Mouse (Mus musculus) embryonic facial prominence, embryonic 15.5 days (tissue): ENCODE results near the gene Ppp2r5e. TPM values are rescaled to one million over a fixed set of nuclear protein-coding genes. Genes with fewer than 3 reads are reported as not detected.
A peak's percentile ranks its signal among the peaks of the same experiment; 100 is the strongest.

Experiments
- ATAC-seq: fragments of 200-750 bp; cut with Nextera tagmentation; 2 replicates; pipeline ENCODE4 v1.8.0; 2017; ENCODE audit warnings: low read depth, moderate TSS enrichment; ENCODE audit not compliant: insufficient number of reproducible peaks, low FRiP score, low TSS enrichment
- H3K27ac ChIP-seq: fragments of 300-500 bp; sonication (generic); replicated peaks from 2 replicates; pipeline ENCODE4 v1.5.1; 2015; ENCODE audit warnings: mild to moderate bottlenecking, inconsistent platforms
- H3K27me3 ChIP-seq: fragments of 300-500 bp; sonication (generic); 2 replicates; pipeline ENCODE4 v1.6.1; 2015; ENCODE audit warnings: inconsistent platforms
- H3K36me3 ChIP-seq: fragments of 300-500 bp; sonication (generic); 2 replicates; pipeline ENCODE4 v1.6.1; 2015; ENCODE audit warnings: mild to moderate bottlenecking, inconsistent platforms
- H3K4me1 ChIP-seq: fragments of 300-500 bp; sonication (generic); 2 replicates; pipeline ENCODE4 v1.6.1; 2015; ENCODE audit warnings: inconsistent platforms
- H3K4me2 ChIP-seq: fragments of 300-500 bp; sonication (generic); replicated peaks from 2 replicates; pipeline ENCODE4 v1.6.1; 2015; ENCODE audit warnings: mild to moderate bottlenecking, inconsistent platforms
- H3K4me3 ChIP-seq: fragments of 300-500 bp; sonication (generic); replicated peaks from 2 replicates; pipeline ENCODE4 v1.5.1; 2015; ENCODE audit warnings: mild to moderate bottlenecking, inconsistent platforms
- H3K9ac ChIP-seq: fragments of 300-500 bp; sonication (generic); 2 replicates; pipeline ENCODE4 v1.6.1; 2015; ENCODE audit warnings: inconsistent platforms
- H3K9me3 ChIP-seq: fragments of 300-500 bp; sonication (generic); replicated peaks from 2 replicates; pipeline ENCODE4 v1.6.1; 2016; ENCODE audit warnings: inconsistent platforms
- WGBS: fragments of 180-500 bp; shearing (Covaris S2); methylation state at CpG from one replicate; pipeline ENCODE4 v1.1.7; 2015; 5-methylcytosine and 5-hydroxymethylcytosine counted together
- polyA plus RNA-seq: library from polyadenylated mRNA; unstranded; fragments of >200 nt; fragmentation: Nextera tagmentation; extraction: Ambion mirVana; gene quantifications from 2 replicates; pipeline ENCODE4 v1.2.1, GENCODE M21; 2015

Gene Ppp2r5e
- polyA plus RNA-seq, 1 experiment from 2014 or later = 12.4 TPM

DNA sequence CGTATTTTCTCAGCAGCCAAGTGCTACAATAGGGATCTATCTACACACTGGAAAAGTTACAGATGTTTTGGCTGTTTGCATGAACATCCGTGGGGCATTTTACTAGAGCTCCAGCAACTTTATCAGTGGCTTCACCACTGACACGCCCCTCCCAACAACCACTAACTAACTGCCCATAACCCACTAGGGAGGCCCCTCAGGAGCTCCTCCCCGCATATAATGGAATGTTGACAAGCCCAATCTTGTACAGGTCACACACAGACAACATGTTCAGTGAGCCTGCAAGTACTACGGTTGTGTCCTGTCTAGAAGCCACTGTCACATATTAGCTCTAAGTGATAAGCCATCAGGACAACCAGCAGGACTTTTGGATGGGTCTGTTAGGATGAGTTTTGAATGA lies 18.8 kb downstream of the Ppp2r5e start:
- H3K9ac ChIP-seq = no peak overlapping the region
- no peak overlapping the region for H3K4me3 ChIP-seq
- ATAC-seq = no peak
- H3K36me3 ChIP-seq = no peaks in the 10 kb centered on the region; the same call in 1 of the 2 replicates
- no peak overlapping the region for H3K27ac ChIP-seq
- no peaks in the 10 kb centered on the region for H3K9me3 ChIP-seq
- WGBS = 63% methylated on average over 5 of the region's 5 CpGs
- 0 out of 2 replicates have a peak, but pooled peaks cover 8% of the 10 kb centered on the region for H3K4me1 ChIP-seq
- H3K27me3 ChIP-seq = no peaks in the 10 kb centered on the region
- H3K4me2 ChIP-seq = no peak overlapping the region

DNA sequence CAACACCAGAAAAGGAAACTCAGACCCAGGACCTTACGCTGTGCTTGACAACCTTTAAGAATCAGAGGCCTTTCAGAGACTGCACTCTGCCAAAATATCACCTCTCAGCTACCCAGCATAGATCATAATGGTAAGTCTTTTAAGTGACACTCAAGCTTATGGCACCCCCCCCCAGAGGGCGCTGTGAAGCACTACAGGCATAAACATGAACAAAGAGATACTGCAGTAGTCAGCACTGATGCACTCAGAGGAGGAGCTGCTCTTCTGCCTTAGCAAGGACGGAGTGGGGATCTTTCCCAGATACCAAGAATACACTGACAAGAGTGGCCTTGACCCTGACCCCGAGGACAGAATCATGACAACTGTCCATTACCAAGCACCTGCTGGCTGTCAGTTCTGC lies 23.8 kb downstream of the Ppp2r5e start:
- H3K27ac ChIP-seq = no peak overlapping the region
- H3K27me3 ChIP-seq = no peaks in the 10 kb centered on the region
- peaks cover 9% of the 10 kb centered on the region; the same call in 1 of the 2 replicates for H3K4me1 ChIP-seq
- WGBS = 69% methylated on average over 4 of the region's 4 CpGs
- no peak overlapping the region for H3K4me2 ChIP-seq
- no peaks in the 10 kb centered on the region for H3K9me3 ChIP-seq
- H3K4me3 ChIP-seq = no peak overlapping the region
- no peaks in the 10 kb centered on the region for H3K36me3 ChIP-seq
- ATAC-seq = no peak
- no peak overlapping the region for H3K9ac ChIP-seq

DNA sequence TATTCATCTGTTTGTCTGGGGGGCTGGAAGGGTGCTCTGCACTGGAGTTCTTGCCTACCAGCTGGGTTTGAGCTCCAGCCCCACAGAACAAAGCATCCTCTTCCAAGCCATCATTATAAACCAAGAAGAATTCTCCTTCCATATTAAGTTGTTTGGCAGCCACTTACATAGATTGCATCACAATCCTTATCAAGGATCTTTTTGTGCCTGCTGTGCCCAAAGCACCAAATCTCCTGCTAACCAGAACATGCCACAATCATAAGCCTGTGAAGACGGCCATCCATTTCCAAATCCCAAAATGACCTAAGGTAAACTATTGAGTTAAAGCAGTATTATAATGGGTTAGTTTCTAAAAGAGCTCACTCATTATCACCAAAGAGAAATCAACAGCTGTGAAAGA lies 25.9 kb downstream of the Ppp2r5e start:
- Histone ChIP-seq H3K36me3 (no peaks in the 10 kb centered on the region), H3K27ac (no peak overlapping the region), H3K9ac (no peak overlapping the region), H3K4me3 (no peak overlapping the region), H3K4me1 (peaks cover 8% of the 10 kb centered on the region; the same call in 1 of the 2 replicates), H3K9me3 (no peaks in the 10 kb centered on the region), H3K4me2 (no peak overlapping the region), H3K27me3 (no peaks in the 10 kb centered on the region)
- WGBS = 73% methylated on average over 1 of the region's 1 CpGs
- ATAC-seq = no peak

DNA sequence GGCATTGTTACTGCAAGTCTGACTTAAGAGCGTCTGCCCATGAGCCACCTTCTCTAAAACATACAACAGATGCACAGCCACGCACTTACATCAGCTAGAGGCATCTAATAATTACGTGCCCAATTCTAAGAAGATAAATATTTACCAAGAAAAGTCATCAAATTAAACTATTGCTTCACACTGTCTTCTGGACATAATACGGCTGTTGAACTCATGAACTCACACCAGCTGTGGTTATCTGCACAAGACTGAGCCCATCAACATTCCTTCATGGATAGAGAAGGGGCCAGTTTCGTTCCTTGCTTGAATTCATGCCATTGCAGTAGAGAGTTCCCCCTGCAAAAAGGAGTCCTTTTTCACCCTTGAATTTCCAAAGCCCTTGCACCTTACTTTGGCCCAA lies 28.3 kb downstream of the Ppp2r5e start:
- H3K4me3 ChIP-seq = no peak overlapping the region
- WGBS = 71% methylated on average over 5 of the region's 5 CpGs
- no peaks in the 10 kb centered on the region for H3K9me3 ChIP-seq
- peaks cover 8% of the 10 kb centered on the region; the same call in 1 of the 2 replicates for H3K4me1 ChIP-seq
- no peak overlapping the region for H3K9ac ChIP-seq
- no peak overlapping the region for H3K27ac ChIP-seq
- no peak overlapping the region for H3K4me2 ChIP-seq
- no peak for ATAC-seq
- no peaks in the 10 kb centered on the region for H3K27me3 ChIP-seq
- H3K36me3 ChIP-seq = no peaks in the 10 kb centered on the region

DNA sequence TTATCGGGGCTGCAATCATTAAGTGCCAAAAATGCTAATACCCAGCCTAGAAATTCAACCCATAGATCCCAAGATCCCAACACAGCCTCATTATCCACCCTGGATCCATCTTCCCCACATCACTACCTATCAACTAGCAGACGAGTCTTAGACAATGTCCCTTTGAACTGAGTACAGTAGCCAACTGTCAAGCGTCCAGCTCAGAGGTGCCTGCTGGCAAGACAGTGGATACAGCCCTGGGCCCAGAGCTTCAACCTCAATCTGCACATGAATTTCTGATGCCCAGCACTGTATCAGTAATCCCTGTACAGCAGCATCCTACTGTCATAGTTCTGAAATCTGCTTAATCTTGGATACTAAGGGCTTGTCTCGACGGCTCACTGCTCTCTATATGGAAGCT lies 30.3 kb downstream of the Ppp2r5e start:
- no peak overlapping the region for H3K27ac ChIP-seq
- H3K9me3 ChIP-seq = no peaks in the 10 kb centered on the region
- H3K4me2 ChIP-seq = no peak overlapping the region
- no peak overlapping the region for H3K9ac ChIP-seq
- H3K36me3 ChIP-seq = no peaks in the 10 kb centered on the region
- 85% methylated on average over 5 of the region's 5 CpGs for WGBS
- H3K27me3 ChIP-seq = no peaks in the 10 kb centered on the region
- H3K4me3 ChIP-seq = no peak overlapping the region
- ATAC-seq = no peak
- 0 out of 2 replicates have a peak, but pooled peaks cover 11% of the 10 kb centered on the region for H3K4me1 ChIP-seq

DNA sequence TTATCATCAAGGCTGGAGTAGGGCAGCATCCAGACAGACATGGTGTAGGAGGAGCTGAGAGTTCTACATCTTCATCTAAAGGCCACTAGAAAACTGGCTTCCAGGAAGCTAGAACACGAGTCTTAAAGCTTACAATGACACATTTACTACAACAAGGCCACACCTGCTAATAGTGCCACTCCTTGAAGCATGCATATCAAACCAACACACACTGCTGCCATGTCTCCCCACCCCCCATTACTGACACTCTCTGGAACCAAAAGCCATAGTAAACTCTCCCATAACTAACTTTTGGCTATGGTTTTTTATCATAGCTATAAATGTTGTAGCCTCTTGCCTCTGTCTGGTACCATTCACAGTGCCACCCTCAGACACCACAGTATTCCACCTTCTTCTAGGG lies 31.5 kb downstream of the Ppp2r5e start:
- H3K4me1 ChIP-seq = 0 out of 2 replicates have a peak, but pooled peaks cover 11% of the 10 kb centered on the region
- H3K36me3 ChIP-seq = no peaks in the 10 kb centered on the region
- no peak overlapping the region for H3K4me2 ChIP-seq
- H3K27me3 ChIP-seq = no peaks in the 10 kb centered on the region
- H3K27ac ChIP-seq = no peak overlapping the region
- WGBS = 76% methylated on average over 1 of the region's 1 CpGs
- H3K9me3 ChIP-seq = no peaks in the 10 kb centered on the region
- no peak overlapping the region for H3K9ac ChIP-seq
- H3K4me3 ChIP-seq = no peak overlapping the region
- ATAC-seq = no peak

DNA sequence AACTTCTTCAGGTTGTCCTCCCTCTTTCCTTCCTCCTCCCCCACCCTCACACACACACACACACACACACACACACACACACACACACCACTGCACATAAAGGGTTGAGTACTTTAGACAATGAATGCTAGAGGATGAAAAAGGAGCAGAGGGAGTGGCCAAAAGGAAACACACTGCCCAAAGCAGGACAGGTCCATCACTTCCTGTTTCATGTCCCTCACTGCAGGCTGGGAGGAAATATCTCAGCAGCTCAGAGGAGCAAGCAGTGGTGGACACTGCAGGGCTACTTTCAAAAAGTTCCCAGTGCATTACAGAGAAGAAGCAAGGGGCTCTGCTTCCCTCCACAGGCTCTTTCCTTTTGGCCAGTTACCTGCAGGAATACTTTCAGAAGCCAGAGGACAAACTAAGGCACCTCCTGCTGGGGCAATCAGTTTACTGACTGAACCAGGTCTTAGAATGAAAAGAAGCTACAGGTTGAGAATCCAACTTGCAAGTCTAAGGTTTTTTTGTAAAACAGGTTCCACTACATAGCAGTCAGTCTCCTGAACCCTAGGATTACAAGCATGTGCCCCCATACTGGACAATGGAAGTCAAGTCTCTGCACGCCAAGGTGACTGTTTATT lies 32.9 kb downstream of the Ppp2r5e start:
- Histone ChIP-seq H3K4me2 (no peak overlapping the region), H3K27ac (0 out of 2 replicates have a peak overlapping the region, but pooled peaks have one; percentile 45), H3K9me3 (no peaks in the 10 kb centered on the region), H3K9ac (no peak overlapping the region), H3K4me3 (no peak overlapping the region), H3K36me3 (no peaks in the 10 kb centered on the region), H3K4me1 (peaks cover 22% of the 10 kb centered on the region), H3K27me3 (no peaks in the 10 kb centered on the region)
- no peak for ATAC-seq
- 62% methylated on average over 1 of the region's 1 CpGs for WGBS

DNA sequence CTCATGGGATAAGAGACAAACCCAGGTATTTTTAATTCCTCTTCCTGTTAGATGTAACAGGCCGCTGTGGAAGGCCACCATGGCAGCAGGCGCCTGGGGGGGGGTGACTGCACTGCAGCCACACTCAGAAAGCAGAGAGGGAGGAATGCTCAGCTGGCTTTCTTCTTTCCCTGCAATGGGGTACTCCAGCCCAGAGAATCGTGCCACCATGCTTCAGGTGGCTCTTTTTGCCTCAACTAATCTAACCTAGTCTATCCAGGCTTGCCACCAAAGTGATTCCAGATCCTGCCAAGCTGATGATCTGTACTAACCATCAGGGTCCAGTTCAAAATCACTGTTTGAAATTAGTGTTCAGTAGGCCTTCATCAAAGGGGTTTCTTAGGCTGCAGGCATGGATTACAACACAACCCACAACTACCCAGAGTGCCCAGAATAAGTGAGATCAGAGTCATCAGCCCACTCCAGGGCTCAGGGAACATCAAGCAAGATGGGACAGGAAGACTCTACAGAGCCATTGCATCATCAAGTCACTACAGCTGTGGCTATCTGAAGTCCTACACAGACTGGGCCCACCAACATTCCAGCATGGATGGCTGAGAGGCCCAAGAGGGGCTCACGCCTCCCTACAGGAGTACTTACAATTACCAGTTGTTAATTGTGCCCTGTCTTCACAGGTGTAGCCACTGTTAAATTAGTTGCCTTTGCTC lies 35.2 kb downstream of the Ppp2r5e start:
- Histone ChIP-seq H3K4me3 (no peak overlapping the region), H3K4me1 (peaks cover 22% of the 10 kb centered on the region), H3K4me2 (no peak overlapping the region), H3K36me3 (no peaks in the 10 kb centered on the region), H3K9ac (no peak overlapping the region), H3K9me3 (no peaks in the 10 kb centered on the region), H3K27me3 (no peaks in the 10 kb centered on the region), H3K27ac (no peak overlapping the region)
- 87% methylated on average over 4 of the region's 4 CpGs for WGBS
- ATAC-seq = no peak

DNA sequence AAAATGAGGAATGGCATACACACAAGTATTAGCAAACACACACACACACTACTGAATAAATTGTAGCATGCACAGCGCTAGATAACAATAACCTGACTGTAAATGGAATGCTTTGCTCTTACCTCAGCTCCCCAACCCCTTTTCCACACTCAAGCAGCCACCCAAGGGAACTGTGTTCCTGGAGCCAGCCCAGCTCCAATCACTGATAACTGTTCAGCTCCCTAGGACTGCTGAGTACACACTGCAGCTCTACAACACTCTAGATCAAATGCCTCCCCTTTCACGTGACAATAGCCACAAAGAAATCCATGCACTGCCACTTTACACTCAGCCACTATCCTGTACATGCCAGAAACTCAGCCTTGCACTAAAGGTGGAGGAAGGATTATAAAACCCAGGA lies 36.8 kb downstream of the Ppp2r5e start:
- ATAC-seq = no peak
- Histone ChIP-seq H3K4me3 (no peak overlapping the region), H3K36me3 (no peaks in the 10 kb centered on the region), H3K9me3 (no peaks in the 10 kb centered on the region), H3K27me3 (no peaks in the 10 kb centered on the region), H3K27ac (peak overlapping the region; percentile 28; the same call in 1 of the 2 replicates), H3K9ac (no peak overlapping the region), H3K4me2 (no peak overlapping the region), H3K4me1 (peaks cover 22% of the 10 kb centered on the region)
- 74% methylated on average over 2 of the region's 2 CpGs for WGBS

DNA sequence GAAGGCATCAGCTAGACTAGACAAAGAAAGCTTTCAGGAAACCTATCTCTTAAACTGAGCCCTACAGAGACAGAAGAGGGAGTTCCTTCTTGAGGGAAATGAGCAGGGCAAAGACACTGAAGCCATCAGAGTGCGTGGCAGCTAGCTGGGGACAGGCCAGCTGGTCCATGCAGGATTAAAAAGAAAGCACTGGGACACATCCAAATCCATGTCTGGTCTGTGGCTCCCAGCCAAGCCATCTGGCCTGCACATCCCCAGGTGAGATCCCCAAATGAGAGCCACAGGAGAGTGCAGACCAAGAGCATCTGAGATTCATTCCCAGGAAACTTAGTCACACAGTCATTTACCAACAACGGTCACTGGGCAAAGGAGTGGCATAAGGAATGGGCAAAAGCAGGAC lies 38.2 kb downstream of the Ppp2r5e start:
- Histone ChIP-seq H3K9ac (no peak overlapping the region), H3K4me1 (peaks cover 22% of the 10 kb centered on the region), H3K4me3 (no peak overlapping the region), H3K27me3 (no peaks in the 10 kb centered on the region), H3K4me2 (no peak overlapping the region), H3K36me3 (no peaks in the 10 kb centered on the region), H3K9me3 (no peaks in the 10 kb centered on the region), H3K27ac (peak overlapping the region; percentile 22; the same call in 1 of the 2 replicates)
- ATAC-seq = no peak; the same call in 1 of the 2 replicates
- 50% methylated on average over 2 of the region's 2 CpGs for WGBS

DNA sequence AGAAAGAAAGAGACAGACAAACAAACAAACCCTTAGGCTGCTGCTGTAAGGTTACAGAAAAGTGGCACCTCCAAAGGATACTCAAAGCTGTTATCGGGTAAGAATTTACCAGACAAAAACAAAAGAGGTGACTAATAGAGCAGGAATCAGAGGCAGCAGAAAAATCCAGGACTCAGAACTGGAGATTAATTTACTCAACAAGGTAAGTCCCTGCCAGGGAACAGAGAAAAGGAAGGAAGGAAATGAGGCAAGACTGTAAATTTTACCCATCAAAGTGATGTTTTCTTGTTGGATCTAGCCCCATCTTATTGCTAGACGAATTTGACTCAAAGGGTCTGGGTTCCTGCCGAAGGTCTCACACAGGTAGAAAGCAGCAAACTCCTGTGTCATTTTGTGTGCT lies 41.0 kb downstream of the Ppp2r5e start:
- Histone ChIP-seq H3K9me3 (no peaks in the 10 kb centered on the region), H3K36me3 (no peaks in the 10 kb centered on the region), H3K27ac (no peak overlapping the region), H3K4me1 (peaks cover 19% of the 10 kb centered on the region), H3K9ac (no peak overlapping the region), H3K4me3 (no peak overlapping the region), H3K27me3 (no peaks in the 10 kb centered on the region), H3K4me2 (no peak overlapping the region)
- ATAC-seq = no peak
- WGBS = 64% methylated on average over 3 of the region's 3 CpGs
